In genomic region chr1:43969361-43969760, GRCm38 (mm10) we compare ENCODE assay signal across 36 mouse cellular contexts. TPM values are rescaled to one million over a fixed set of nuclear protein-coding genes. Genes with fewer than 3 reads are reported as not detected.
A peak's percentile ranks its signal among the peaks of the same experiment; 100 is the strongest.
DNase-seq lines count a peak whose midpoint lies in the region; ATAC-seq and TF ChIP-seq lines count a peak whose summit lies in the region.
"Had no signal": no experiment of that assay in that cellular context is flagged by ENCODE, and none has a peak within 500 bp of the region (broad histone marks: within the 10 kb centered on the region; RNA-seq: fewer than 3 reads in every experiment).

No protein-coding gene starts in this region.

- no peak overlapping the region for H3K4me3 ChIP-seq in MEL (ENCODE audit: control insufficient read depth in 1 of 2, insufficient read depth in 1 of 2, low read depth in 2 of 2, low read length in 2 of 2)
- no peak overlapping the region for H3K4me3 ChIP-seq in hindbrain, embryonic 13.5 days
- H3K4me3 ChIP-seq: embryonic facial prominence, embryonic 12.5 days; gastrocnemius, adult 2 months; heart, adult 2 months; heart, embryonic 12.5 days; hindbrain, embryonic 15.5 days; left cerebral cortex, adult 2 months; limb, embryonic 13.5 days; midbrain, embryonic 12.5 days; myocyte; neural tube, embryonic 12.5 days had no signal

- H3K4me1 ChIP-seq in MEL (ENCODE audit: control insufficient read depth in 1 of 2, insufficient read depth in 2 of 2, low read length in 2 of 2): no peaks in the 10 kb centered on the region
- no peaks in the 10 kb centered on the region for H3K4me1 ChIP-seq in hindbrain, embryonic 13.5 days (replicated peaks)
- H3K4me1 ChIP-seq: embryonic facial prominence, embryonic 12.5 days; heart, embryonic 12.5 days; hindbrain, embryonic 15.5 days; limb, embryonic 13.5 days; midbrain, embryonic 12.5 days; neural tube, embryonic 12.5 days had no signal

- TF ChIP-seq CTCF in MEL (IDR thresholded peaks at IDR 0.05 in 2 of 3, conservative IDR thresholded peaks at IDR 0.05 in 1 of 3; ENCODE audit: control insufficient read depth in 1 of 3, insufficient read depth in 1 of 3, low read depth in 2 of 3, low read length in 3 of 3, poor library complexity in 1 of 3, severe bottlenecking in 1 of 3): no peak

- no peak for ATAC-seq in hindbrain, embryonic 13.5 days (ENCODE audit: low FRiP score)
- no peak for ATAC-seq in cerebellum, adult (ENCODE audit: insufficient number of reproducible peaks, low FRiP score, low TSS enrichment)
- ATAC-seq: forebrain, embryonic 16.5 days; inflammation-experienced regulatory T-cells, adult 6 months had no signal

- WGBS in hindbrain, embryonic 13.5 days: 90% methylated on average over 3 of the region's 3 CpGs

- no peaks in the 10 kb centered on the region for H3K79me2 ChIP-seq in MEL (ENCODE audit: control insufficient read depth, insufficient read depth, low read length, poor library complexity)

- H3K27ac ChIP-seq in MEL (ENCODE audit: control insufficient read depth, low read depth, low read length): no peak overlapping the region
- no peak overlapping the region for H3K27ac ChIP-seq in hindbrain, embryonic 13.5 days
- H3K27ac ChIP-seq: embryonic facial prominence, embryonic 12.5 days; gastrocnemius, adult 2 months; heart, adult 2 months; hindbrain, embryonic 15.5 days; left cerebral cortex, adult 2 months; limb, embryonic 13.5 days; midbrain, embryonic 12.5 days; neural tube, embryonic 12.5 days had no signal

- no peak overlapping the region for H3K9ac ChIP-seq in MEL (ENCODE audit: control insufficient read depth, low read depth, low read length, poor library complexity, severe bottlenecking)
- H3K9ac ChIP-seq in hindbrain, embryonic 13.5 days: no peak overlapping the region
- H3K9ac ChIP-seq: embryonic facial prominence, embryonic 12.5 days; heart, embryonic 12.5 days; hindbrain, embryonic 15.5 days; limb, embryonic 13.5 days; midbrain, embryonic 12.5 days; neural tube, embryonic 12.5 days had no signal

- H3K9me3 ChIP-seq in MEL (replicated peaks; ENCODE audit: insufficient read depth, low read length): no peaks in the 10 kb centered on the region
- H3K9me3 ChIP-seq in hindbrain, embryonic 13.5 days: no peaks in the 10 kb centered on the region
- H3K9me3 ChIP-seq: embryonic facial prominence, embryonic 12.5 days; G1E; heart, embryonic 12.5 days; hindbrain, embryonic 15.5 days; limb, embryonic 13.5 days; midbrain, embryonic 12.5 days; neural tube, embryonic 12.5 days had no signal

- peak; percentile 53 for DNase-seq in adrenal gland, adult 2 months
- DNase-seq in adrenal gland, postnatal 4 days (ENCODE audit: low spot score in 2 of 2): no peak
- DNase-seq in MEL (ENCODE audit: low read depth, low spot score): peak; percentile 17
- DNase-seq in adrenal gland, postnatal 10 days: peak; percentile 13
- peak; percentile 61 for DNase-seq in fibroblast of lung, adult 2 months (ENCODE audit: low read depth)
- DNase-seq in spleen, adult 12 weeks (ENCODE audit: low spot score): no peak
- DNase-seq: B cell, adult 2 months; cerebellum, adult 8-10 months; cerebellum, postnatal 36 days; embryo, embryonic 11 days; gastrocnemius, adult 2 months; heart, adult 2 months; kidney, adult 11 months; kidney, postnatal 25 days; lung, postnatal 36 days; right cerebral cortex, adult 18-20 months had no signal

- no peak for TF ChIP-seq POLR2A in MEL (IDR thresholded peaks at IDR 0.05; ENCODE audit: control insufficient read depth in 1 of 2, insufficient read depth in 1 of 2, low read depth in 1 of 2, low read length in 2 of 2, poor library complexity in 1 of 2)

- TF ChIP-seq RAD21 in MEL (IDR thresholded peaks at IDR 0.05; ENCODE audit: low read depth, low read length): no peak

- no peak overlapping the region for H3K4me2 ChIP-seq in hindbrain, embryonic 13.5 days
- H3K4me2 ChIP-seq: embryonic facial prominence, embryonic 12.5 days; heart, embryonic 12.5 days; hindbrain, embryonic 15.5 days; limb, embryonic 13.5 days; liver, embryonic 11.5 days; midbrain, embryonic 12.5 days; neural tube, embryonic 12.5 days had no signal

- H3K27me3 ChIP-seq in MEL (ENCODE audit: control insufficient read depth in 1 of 2, insufficient read depth in 2 of 2, low read length in 2 of 2): no peaks in the 10 kb centered on the region
- no peaks in the 10 kb centered on the region for H3K27me3 ChIP-seq in hindbrain, embryonic 13.5 days
- H3K27me3 ChIP-seq: embryonic facial prominence, embryonic 12.5 days; heart, embryonic 12.5 days; hindbrain, embryonic 15.5 days; limb, embryonic 13.5 days; midbrain, embryonic 12.5 days; neural tube, embryonic 12.5 days had no signal

- H3K36me3 ChIP-seq in MEL (ENCODE audit: control insufficient read depth in 1 of 2, insufficient read depth in 2 of 2, low read length in 2 of 2): peaks cover 0 to 45% of the 10 kb centered on the region in 2 experiments; a peak in 2 of 4 replicates
- peaks cover 46% of the 10 kb centered on the region for H3K36me3 ChIP-seq in hindbrain, embryonic 13.5 days

- no peak for TF ChIP-seq EP300 in MEL (IDR thresholded peaks at IDR 0.05; ENCODE audit: low read depth in 1 of 2, low read length in 2 of 2)

TF ChIP-seq in MEL, 35 proteins besides CTCF, POLR2A, EP300 and RAD21:
- no peak for TF ChIP-seq RCOR1 (IDR thresholded peaks at IDR 0.05; ENCODE audit: low read depth, low read length)
- no peak for TF ChIP-seq CHD1 (IDR thresholded peaks at IDR 0.05; ENCODE audit: low read depth, low read length)
- no peak for TF ChIP-seq ZMIZ1 (IDR thresholded peaks at IDR 0.05; ENCODE audit: low read depth, low read length)
- no peak for TF ChIP-seq UBTF (IDR thresholded peaks at IDR 0.05; ENCODE audit: borderline replicate concordance, insufficient read depth, low read depth, low read length)
- no peak for TF ChIP-seq MAZ (IDR thresholded peaks at IDR 0.05; ENCODE audit: low read depth, low read length)
- TF ChIP-seq TBP (IDR thresholded peaks at IDR 0.05; ENCODE audit: low read depth, low read length): no peak
- TF ChIP-seq MAX (IDR thresholded peaks at IDR 0.05; ENCODE audit: low read length): no peak
- no peak for TF ChIP-seq JUND (IDR thresholded peaks at IDR 0.05; ENCODE audit: low read depth, low read length)
- no peak for TF ChIP-seq NRF1 (IDR thresholded peaks at IDR 0.05; ENCODE audit: insufficient read depth, low read depth, low read length, poor library complexity, severe bottlenecking)
- no peak for TF ChIP-seq MEF2A (IDR thresholded peaks at IDR 0.05; ENCODE audit: extremely low read depth, insufficient replicate concordance, low read depth, low read length, poor library complexity, severe bottlenecking)
- TF ChIP-seq BHLHE40 (IDR thresholded peaks at IDR 0.05; ENCODE audit: borderline replicate concordance, low read depth, low read length): no peak
- TF ChIP-seq USF2 (IDR thresholded peaks at IDR 0.05; ENCODE audit: borderline replicate concordance in 1 of 2, insufficient read depth in 1 of 2, low read depth in 1 of 2, low read length in 2 of 2): no peak
- TF ChIP-seq ETS1 (IDR thresholded peaks at IDR 0.05; ENCODE audit: low read depth, low read length): no peak
- no peak for TF ChIP-seq ELF1 (IDR thresholded peaks at IDR 0.05; ENCODE audit: low read depth, low read length)

RNA-seq across cellular contexts. Expression of gene Tpp2, which starts 35.9 kb away (rescaled TPM):
- 10 to 100 TPM; 44.3 to 45.1 TPM for total RNA-seq in adrenal gland, adult 2 months (2021)
- 4.9 and 6.3 TPM in 2 replicates for polyA plus RNA-seq in adrenal gland, adult 2 months (2012; rRNA removed)
- 10 to 100 TPM; 59.8 to 62.6 TPM for total RNA-seq in adrenal gland, postnatal 4 days (2021)
- 47.4 and 52.0 TPM in 2 replicates for total RNA-seq in MEL (2012; rRNA removed)
- 10 to 100 TPM in 1 of 2 experiments, not detected in 1; 41.1 TPM for polyA plus RNA-seq in MEL (2012; ENCODE audit: insufficient read depth in 1 of 2, insufficient read length in 2 of 2, low read depth in 1 of 2, low replicate concordance in 2 of 2, missing spikeins in 1 of 2)
- total RNA-seq in adrenal gland, postnatal 10 days (2021): 10 to 100 TPM; 42.7 to 49.8 TPM
- polyA plus RNA-seq in hindbrain, embryonic 13.5 days (2015; fragmentation: Nextera tagmentation; extraction: Ambion mirVana): 66.2 and 66.4 TPM in 2 replicates

RNA-seq across cellular contexts. Expression of gene Mettl21c, which starts 50.5 kb away (rescaled TPM):
- not detected for total RNA-seq in adrenal gland, adult 2 months (2021)
- 0.04 TPM in 1 of 2 replicates, not detected in the other for polyA plus RNA-seq in adrenal gland, adult 2 months (2012; rRNA removed)
- 1 to 10 TPM in 1 of 2 experiments, under 1 TPM in 1; 0.81 to 3.6 TPM for total RNA-seq in adrenal gland, postnatal 4 days (2021)
- 0.08 and 0.10 TPM in 2 replicates for total RNA-seq in MEL (2012; rRNA removed)
- under 1 TPM in 1 of 2 experiments, not detected in 1; 0.13 TPM for polyA plus RNA-seq in MEL (2012; ENCODE audit: insufficient read depth in 1 of 2, insufficient read length in 2 of 2, low read depth in 1 of 2, low replicate concordance in 2 of 2, missing spikeins in 1 of 2)
- total RNA-seq in adrenal gland, postnatal 10 days (2021): 1 to 10 TPM; 1.5 to 1.6 TPM
- polyA plus RNA-seq in hindbrain, embryonic 13.5 days (2015; fragmentation: Nextera tagmentation; extraction: Ambion mirVana): 1.3 and 1.4 TPM in 2 replicates
- total RNA-seq: heart, adult 2 months; hematopoietic stem cell, adult 5-6 weeks; layer of hippocampus, adult 18-20 months; layer of hippocampus, postnatal 14 days; left cerebral cortex, adult 2 months; left cerebral cortex, postnatal 36 days; megakaryocyte, adult 5-6 weeks had no signal
- polyA plus RNA-seq: G1E; heart, adult 2 months; urinary bladder, adult 2 months had no signal

Comparison
In these comparisons a context has a peak if more than half of its experiments do, and no peak if none do; other contexts are left out.
1. DNase-seq: peak in adrenal gland, adult 2 months (single experiment), MEL (single experiment), adrenal gland, postnatal 10 days (single experiment) and fibroblast of lung, adult 2 months (single experiment); none in adrenal gland, postnatal 4 days (0 of 2) and spleen, adult 12 weeks (single experiment).